ENCODE assay signal across 8 mouse cellular contexts in the genomic region with DNA sequence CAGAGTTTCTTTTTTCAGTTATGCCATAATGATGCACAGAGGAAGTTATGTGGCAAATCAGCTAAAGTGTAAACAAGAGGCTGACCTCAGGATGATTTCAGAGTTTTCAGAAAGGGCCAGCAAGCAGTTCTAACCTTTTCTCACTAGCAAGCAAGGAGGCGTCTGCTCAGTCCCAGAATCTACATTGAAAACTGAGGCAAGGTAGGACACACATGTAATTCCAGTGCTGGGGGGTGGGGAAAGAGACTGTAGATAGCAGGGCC.
DNase-seq lines count a peak whose midpoint lies in the region; ATAC-seq and TF ChIP-seq lines count a peak whose summit lies in the region.
"Had no signal": no experiment of that assay in that cellular context is flagged by ENCODE, and none has a peak within 500 bp of the region (broad histone marks: within the 10 kb centered on the region; RNA-seq: fewer than 3 reads in every experiment).

No protein-coding gene starts in this region.

- no peak for TF ChIP-seq EP300 in heart, postnatal 0 days (IDR thresholded peaks at IDR 0.05; ENCODE audit: low read depth)
- no peak; the same call in 1 of the 2 replicates for TF ChIP-seq EP300 in liver, postnatal 0 days (IDR thresholded peaks at IDR 0.05; ENCODE audit: low read depth)

- 53% methylated on average over 1 of the region's 1 CpGs for WGBS in heart, postnatal 0 days
- WGBS in heart, embryonic 10.5 days: 74% methylated on average over 1 of the region's 1 CpGs
- 81% methylated on average over 1 of the region's 1 CpGs for WGBS in embryonic facial prominence, embryonic 13.5 days
- 55% methylated on average over 1 of the region's 1 CpGs for WGBS in liver, postnatal 0 days (ENCODE audit: insufficient replicate concordance)

- TF ChIP-seq CTCF in heart, postnatal 0 days (IDR thresholded peaks at IDR 0.05; ENCODE audit: low read depth): no peak
- TF ChIP-seq CTCF in liver, postnatal 0 days (IDR thresholded peaks at IDR 0.05; ENCODE audit: low read depth): no peak

- H3K36me3 ChIP-seq in heart, postnatal 0 days (replicated peaks; ENCODE audit: control insufficient read depth, insufficient read depth, low read length): peaks cover 4% of the 10 kb centered on the region
- peaks cover 14% of the 10 kb centered on the region; the same call in 1 of the 2 replicates for H3K36me3 ChIP-seq in heart, embryonic 10.5 days
- H3K36me3 ChIP-seq in embryonic facial prominence, embryonic 13.5 days: peaks cover 17% of the 10 kb centered on the region
- H3K36me3 ChIP-seq in liver, postnatal 0 days (replicated peaks; ENCODE audit: insufficient read depth, low read length): peaks cover 9% of the 10 kb centered on the region

- peaks cover 36% of the 10 kb centered on the region for H3K4me1 ChIP-seq in heart, postnatal 0 days (ENCODE audit: control insufficient read depth, insufficient read depth)
- peaks cover 34% of the 10 kb centered on the region for H3K4me1 ChIP-seq in heart, embryonic 10.5 days
- peaks cover 29% of the 10 kb centered on the region for H3K4me1 ChIP-seq in embryonic facial prominence, embryonic 13.5 days
- H3K4me1 ChIP-seq in liver, postnatal 0 days (ENCODE audit: insufficient read depth): peaks cover 53% of the 10 kb centered on the region

- H3K4me2 ChIP-seq in heart, postnatal 0 days (ENCODE audit: low read depth, low read length): no peak overlapping the region
- no peak overlapping the region for H3K4me2 ChIP-seq in embryonic facial prominence, embryonic 13.5 days
- H3K4me2 ChIP-seq in liver, postnatal 0 days (ENCODE audit: low read depth, low read length): peak overlapping the region; percentile 51
- H3K4me2 ChIP-seq: limb, embryonic 12.5 days had no signal

- H3K4me3 ChIP-seq in heart, postnatal 0 days (ENCODE audit: low read depth, low read length): no peak overlapping the region
- no peak overlapping the region for H3K4me3 ChIP-seq in heart, embryonic 10.5 days
- H3K4me3 ChIP-seq in embryonic facial prominence, embryonic 13.5 days: no peak overlapping the region
- no peak overlapping the region for H3K4me3 ChIP-seq in liver, postnatal 0 days (ENCODE audit: low read depth, low read length)
- H3K4me3 ChIP-seq: limb, embryonic 12.5 days had no signal

- no peak for DNase-seq in heart, postnatal 0 days (ENCODE audit: low spot score)
- no peak for DNase-seq in heart, embryonic 10.5 days (ENCODE audit: low spot score)
- DNase-seq in NIH3T3 (ENCODE audit: low read depth) (peak; percentile 25), MN1 (ENCODE audit: low spot score) (no peak)
- DNase-seq in liver, postnatal 0 days: no peak
- DNase-seq in urinary bladder, postnatal 14 days (ENCODE audit: low spot score): no peak

- peak overlapping the region; percentile 57 for H3K27ac ChIP-seq in heart, postnatal 0 days (ENCODE audit: low read depth)
- H3K27ac ChIP-seq in heart, embryonic 10.5 days: no peak overlapping the region
- peak overlapping the region; percentile 29; the same call in 1 of the 2 replicates for H3K27ac ChIP-seq in embryonic facial prominence, embryonic 13.5 days
- H3K27ac ChIP-seq in liver, postnatal 0 days (ENCODE audit: low read depth): peak overlapping the region; percentile 81

- H3K9ac ChIP-seq in heart, postnatal 0 days (replicated peaks; ENCODE audit: low read depth, low read length): 0 out of 2 replicates have a peak overlapping the region, but pooled peaks have one; percentile 8
- H3K9ac ChIP-seq in embryonic facial prominence, embryonic 13.5 days: no peak overlapping the region
- no peak overlapping the region for H3K9ac ChIP-seq in liver, postnatal 0 days (replicated peaks)
- H3K9ac ChIP-seq: limb, embryonic 12.5 days had no signal

- no peak for ATAC-seq in heart, postnatal 0 days (ENCODE audit: insufficient read depth, low read depth)
- no peak for ATAC-seq in embryonic facial prominence, embryonic 13.5 days (ENCODE audit: insufficient number of reproducible peaks, insufficient read depth, low FRiP score, low TSS enrichment, low read depth)
- peak; percentile 26 for ATAC-seq in liver, postnatal 0 days

- H3K9me3 ChIP-seq in heart, postnatal 0 days (replicated peaks; ENCODE audit: control insufficient read depth, low read length): no peaks in the 10 kb centered on the region
- H3K9me3 ChIP-seq in heart, embryonic 10.5 days: no peaks in the 10 kb centered on the region
- no peaks in the 10 kb centered on the region for H3K9me3 ChIP-seq in embryonic facial prominence, embryonic 13.5 days
- no peaks in the 10 kb centered on the region for H3K9me3 ChIP-seq in liver, postnatal 0 days (ENCODE audit: low read length)
- H3K9me3 ChIP-seq: limb, embryonic 12.5 days had no signal

- no peaks in the 10 kb centered on the region for H3K27me3 ChIP-seq in heart, postnatal 0 days (ENCODE audit: control insufficient read depth, insufficient read depth, low read length)
- H3K27me3 ChIP-seq in heart, embryonic 10.5 days (ENCODE audit: insufficient read depth, poor library complexity, severe bottlenecking): no peaks in the 10 kb centered on the region
- no peaks in the 10 kb centered on the region for H3K27me3 ChIP-seq in embryonic facial prominence, embryonic 13.5 days
- H3K27me3 ChIP-seq in liver, postnatal 0 days (ENCODE audit: insufficient read depth, low read length): no peaks in the 10 kb centered on the region
- H3K27me3 ChIP-seq: limb, embryonic 12.5 days had no signal
